Mouse (Mus musculus) thymus, postnatal 10 days (tissue): Measurements from ENCODE around the gene Sv2c.
"Not testable (repeated sequence)": the region's sequence is repeated elsewhere in the genome, so short reads cannot be mapped to it uniquely, and the experiment has no call there.

Source experiments
- DNase-seq, 2 experiments: peaks; one replicate each; pipeline ENCODE4 v3.0.0; 2021; ENCODE audit warnings: low spot score in 2 of 2

The Sv2c gene

DNA sequence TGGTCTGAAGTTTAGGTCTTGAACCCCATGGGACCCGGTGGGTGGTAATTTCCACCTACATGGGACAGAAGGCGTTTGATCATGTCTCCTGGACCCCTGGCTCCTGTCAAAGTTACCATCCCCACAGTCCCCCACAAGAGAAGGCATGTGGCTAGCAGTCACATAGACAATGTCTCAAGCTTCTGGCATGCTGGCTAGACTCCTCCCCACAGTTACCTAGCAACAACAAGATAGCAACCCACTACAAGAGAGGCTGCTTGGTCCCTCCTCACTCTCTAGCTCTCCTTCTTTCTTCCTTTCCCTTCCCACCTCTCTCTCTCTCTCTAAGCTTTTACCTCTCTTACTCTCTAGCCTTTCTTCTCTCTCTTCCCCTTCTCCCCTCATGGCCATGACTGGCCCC is 164.3 kb downstream of the Sv2c start:
- not testable (repeated sequence) for DNase-seq

DNA sequence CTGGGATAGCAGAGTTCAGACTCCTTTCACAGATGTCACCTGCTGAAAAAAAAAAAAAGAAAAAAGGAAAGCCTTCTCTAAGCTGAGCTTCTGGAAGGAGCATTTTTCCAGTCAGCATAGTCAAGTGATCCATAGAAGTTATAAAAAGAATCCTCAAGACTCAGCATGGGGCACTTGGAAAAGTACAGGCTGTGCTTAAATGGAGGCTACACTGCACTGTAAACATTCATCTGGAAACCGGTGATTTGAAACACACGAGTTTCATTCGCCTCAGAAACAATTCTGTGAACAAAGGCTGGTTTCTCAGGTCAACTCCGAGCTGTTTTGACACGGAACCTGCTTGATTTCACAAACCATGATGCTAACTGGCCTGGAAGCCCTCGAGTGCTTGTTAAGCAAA is 165.6 kb downstream of the Sv2c start:
- no peak for DNase-seq

DNA sequence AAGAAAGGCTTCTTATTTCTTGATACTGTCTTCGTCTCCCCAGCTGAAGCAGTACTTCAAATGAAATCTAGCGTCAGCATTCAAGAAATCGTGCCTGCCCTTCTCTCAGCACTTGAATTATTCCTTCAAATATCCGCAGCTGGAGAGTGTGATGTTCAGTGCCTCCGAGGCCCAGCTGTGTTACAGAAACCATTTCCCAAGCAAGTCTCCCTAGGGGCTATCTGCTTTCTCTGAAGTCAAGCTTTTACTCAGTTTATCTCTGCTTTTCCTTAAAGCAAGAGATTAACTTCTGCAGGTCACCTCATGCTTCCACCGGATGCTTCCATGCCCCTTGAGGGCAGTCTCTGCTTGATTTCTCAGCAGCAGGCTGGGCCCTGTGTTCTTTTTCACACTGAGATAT is 166.8 kb downstream of the Sv2c start:
- no peak for DNase-seq

DNA sequence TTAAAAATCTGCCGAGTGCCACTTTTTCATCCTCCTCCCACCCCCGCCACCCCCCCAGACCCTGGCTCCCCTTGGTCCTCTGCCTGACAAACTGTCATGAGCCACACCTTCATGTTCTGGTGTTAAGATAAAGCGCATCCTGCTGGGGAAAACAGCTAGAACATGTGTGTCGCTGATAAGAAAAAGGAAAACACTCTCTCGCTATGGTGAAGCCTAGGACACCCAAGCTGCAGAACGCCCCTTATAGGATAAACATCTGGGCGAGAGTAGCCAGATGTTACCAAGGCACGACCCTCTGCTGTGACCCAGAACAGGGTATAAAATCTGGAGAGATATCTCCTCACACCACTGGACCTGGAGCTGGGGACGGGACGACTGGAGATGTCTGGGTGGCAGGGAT is 167.2 kb downstream of the Sv2c start:
- DNase-seq, result no peak

DNA sequence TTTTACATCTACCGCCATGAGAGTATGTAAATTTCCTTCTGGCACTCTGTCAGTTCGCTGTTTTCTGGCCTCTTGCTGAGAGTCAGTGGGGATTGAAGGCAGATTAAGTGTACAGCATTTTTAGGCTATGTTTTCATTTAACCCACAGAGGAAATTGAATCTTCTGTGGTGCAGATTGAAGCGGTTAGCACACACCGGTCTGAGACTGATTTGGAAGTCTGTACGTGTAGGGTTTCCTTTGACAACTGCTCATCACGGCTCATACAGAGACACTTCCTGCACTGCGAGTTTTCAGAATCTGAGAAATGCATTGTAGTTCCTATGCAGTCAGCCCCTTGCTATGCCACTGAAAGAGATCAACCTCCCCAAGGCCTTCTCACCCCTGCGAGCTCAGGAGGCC is 168.2 kb downstream of the Sv2c start:
- DNase-seq, result peak; percentile 30 to 42

DNA sequence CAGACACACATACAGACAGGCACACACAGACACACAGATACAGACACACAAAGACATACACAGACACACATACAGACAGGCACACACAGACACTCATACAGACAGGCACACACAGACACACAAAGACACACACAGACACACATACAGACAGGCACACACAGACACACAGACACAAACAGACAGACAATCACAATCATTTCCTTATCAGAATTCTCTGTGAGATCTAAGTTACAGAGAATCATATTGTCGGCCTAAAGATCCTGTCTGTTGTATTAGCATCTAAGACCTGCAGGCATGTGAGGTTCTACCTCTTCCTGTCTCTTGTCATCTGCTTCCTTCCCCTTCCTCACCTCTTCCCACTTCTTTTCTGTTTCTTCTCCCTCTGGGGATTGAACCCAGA is 168.7 kb downstream of the Sv2c start:
- DNase-seq, result no peak

DNA sequence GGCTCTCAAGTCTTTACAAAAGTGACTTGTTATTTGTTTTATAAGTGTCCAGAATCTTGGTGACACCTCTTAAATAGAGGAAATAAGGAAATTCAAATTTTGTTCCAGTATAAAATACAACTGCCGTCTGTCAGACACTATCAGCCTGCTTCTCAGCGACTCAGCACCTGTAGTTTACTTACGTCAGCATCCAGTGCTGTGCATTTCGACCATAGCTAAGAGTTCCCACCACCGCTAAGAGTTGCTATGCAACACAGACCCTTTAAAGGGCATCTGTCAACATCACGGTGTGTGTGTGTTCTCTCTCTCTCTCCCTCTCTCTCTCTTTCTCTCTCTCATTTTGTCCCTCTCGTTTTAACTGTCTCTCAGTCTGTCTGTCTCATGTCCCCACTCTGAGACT is 170.5 kb downstream of the Sv2c start:
- no peak for DNase-seq

DNA sequence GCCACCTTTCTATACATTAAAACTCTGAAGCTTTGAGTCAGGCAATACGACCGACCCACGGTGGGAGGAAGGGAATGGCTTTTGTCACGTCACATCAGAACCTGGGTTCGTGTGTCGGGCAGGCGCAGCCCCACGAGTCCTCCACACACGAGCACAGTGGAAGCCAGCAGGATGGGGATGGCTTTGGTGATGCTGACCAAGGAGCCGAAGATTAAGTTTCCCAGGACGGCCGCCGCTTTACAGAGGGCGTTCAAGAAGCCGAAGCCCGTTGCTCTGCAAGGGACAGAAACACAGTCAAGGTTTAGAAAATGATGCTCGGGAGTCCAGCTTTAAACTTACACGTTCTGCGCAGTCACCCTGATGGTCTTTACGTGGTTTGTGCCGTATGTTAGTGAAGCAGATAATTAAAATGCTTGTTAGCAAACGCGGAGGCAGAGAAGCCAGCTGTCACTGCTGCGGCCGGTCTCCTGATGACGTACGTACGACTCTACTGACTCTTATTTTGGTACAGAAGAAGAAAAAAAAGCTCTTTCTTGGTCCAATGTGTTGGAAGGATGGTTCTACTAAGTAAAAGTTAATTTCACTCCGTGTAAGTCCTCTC is 171.1 kb downstream of the Sv2c start:
- peak in 1 of 2 experiments; percentile 20 for DNase-seq

DNA sequence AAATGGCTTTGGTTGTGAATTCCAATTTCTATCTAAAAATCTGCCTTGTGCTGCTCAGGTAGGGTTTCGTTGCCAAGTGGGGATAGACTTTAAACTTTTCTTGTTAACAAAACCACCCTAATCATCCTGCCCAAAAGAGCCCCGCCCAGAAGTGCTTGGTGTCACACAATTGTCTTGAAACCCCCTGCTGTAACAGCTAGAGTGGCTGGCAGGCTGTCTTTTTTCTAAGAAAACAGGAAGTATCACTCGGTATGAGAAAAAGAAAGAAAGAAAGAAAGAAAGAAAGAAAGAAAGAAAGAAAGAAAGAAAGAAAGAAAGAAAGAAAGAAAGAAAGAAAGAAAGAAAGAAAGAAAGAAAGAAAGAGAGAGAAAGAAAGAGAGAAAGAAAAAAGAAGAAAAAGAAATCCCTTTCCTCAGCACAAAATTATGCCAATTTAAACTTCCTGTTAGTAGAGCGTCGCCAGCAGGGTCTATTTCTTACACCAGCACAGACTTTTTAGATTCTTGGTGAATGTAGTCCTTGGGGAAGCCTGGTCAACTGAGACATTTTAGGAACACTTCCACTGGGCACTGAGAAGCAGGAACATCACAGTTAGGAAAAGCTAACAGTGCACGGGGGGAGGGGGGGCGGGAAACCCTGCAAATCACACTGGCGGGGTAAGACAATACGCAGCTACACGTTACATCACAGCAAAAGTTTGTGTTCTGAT is 171.7 kb downstream of the Sv2c start:
- DNase-seq, result peak; percentile 57 to 60

DNA sequence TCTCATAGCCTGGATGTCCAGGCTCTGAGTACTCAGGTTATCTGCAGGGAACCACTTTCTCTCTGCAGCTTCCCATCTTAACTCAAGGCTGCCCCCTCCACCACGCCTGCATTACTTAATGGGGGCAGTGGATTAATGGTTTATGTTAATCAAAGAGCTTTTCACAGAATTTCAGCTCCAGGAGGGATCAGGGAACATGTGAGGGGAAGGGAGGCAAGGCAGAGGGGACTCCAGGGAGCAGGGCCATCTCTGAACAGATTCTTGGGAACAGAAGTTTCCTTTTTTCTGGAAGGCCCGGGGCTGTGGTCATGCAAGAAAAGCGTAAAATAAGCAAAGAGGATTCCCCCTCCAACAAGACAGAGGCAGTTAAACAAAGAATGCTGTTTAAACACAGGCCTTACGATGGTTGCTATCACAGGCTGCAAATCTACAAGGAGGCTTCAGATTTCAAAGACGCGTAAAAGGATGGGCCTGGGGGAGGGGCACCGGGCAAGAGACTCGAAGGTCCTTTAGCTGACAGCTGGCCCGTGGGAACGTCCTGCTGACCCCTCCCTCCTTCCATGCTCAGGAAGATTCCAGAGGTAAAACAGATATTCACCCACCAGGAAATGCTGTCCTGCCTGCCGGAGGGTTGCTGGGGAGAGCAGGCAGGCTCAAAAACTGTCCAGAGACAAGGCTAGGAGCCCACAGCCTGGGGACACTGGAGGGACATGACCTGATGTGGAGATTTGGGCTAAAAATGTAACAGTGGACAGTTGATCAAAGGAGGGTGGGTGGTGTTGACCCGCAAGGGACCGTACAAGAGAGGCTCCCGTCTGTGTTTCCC is 172.5 kb downstream of the Sv2c start:
- DNase-seq, result peak in 1 of 2 experiments; percentile 28

DNA sequence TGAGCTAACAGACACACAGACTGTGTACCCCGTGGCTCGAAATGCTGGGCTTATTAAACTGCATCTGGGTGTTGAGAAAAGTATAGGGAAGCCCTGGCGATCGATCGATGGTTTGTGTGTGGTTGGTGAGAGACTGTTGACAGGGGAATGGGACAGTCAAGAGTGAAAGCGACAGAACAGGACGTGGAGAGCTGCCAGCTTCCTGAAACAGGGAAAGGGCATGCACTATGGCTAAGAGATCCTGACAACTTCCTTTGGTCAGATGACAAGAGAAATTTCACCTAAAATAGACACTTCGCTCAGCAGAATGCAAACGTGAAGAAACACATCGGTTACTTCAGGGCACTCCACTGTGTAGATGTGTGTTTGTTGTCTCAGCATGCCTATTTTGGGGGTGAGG is 175.2 kb downstream of the Sv2c start:
- no peak for DNase-seq

DNA sequence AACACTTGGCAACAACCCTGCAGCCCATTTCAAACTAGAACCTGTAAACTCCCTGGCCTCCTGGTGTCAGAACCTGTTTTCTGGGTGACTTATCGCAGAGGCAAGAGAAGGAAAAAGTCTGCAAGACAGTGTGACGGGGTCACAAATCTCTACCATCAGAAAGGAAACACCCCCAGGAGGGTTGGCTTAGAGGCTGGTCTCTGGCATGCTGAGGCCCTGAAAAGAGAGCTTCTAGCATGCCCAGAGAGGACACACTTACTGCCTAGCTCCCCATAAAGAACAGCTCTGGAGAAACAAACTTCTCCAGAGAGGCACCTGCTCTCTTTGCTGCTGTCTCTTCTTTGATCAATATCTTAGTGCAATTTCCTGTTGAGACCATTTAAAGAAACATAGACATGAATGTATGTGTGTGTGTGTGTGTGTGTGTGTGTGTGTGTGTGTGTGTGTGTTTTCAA is 176.0 kb downstream of the Sv2c start:
- DNase-seq, result peak; percentile 49 to 54

DNA sequence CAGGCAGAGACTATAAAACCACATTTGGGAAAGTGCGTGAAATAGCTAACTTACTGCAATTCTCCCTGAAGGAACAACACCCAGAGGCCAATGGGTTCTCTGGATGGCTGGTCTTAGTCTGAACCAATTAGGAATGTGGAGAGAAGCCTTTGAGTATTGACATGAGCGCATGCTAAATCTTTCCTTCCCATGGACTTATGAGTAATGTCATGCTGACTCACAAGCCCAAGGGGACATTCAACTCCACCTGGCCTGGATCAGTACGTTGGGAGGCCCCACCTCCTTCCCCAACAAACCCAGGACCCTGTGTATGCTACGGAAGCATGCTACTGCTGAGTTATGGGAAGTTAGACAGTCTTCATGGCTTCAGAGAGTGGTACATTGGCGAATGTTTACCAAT is 177.2 kb downstream of the Sv2c start:
- DNase-seq, result no peak

DNA sequence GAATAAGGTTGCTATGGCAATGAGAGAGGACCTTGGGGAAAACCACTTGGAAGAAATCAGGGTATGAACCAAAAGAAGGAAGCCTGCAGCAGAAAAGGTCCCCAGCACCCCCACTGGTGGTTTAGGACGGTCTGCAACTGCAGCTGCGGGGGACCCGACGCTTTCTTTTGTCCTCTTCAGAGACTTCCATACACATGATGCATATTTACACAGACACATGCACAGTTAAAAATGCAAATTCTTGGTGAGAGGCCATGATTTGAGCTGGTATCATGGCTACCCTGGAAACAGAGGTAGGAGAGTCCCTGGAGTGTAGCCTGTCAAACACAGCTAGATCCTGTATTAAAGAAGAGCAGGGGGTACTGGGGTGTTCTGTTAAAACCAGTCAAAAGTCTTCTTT is 178.7 kb downstream of the Sv2c start:
- no peak for DNase-seq

DNA sequence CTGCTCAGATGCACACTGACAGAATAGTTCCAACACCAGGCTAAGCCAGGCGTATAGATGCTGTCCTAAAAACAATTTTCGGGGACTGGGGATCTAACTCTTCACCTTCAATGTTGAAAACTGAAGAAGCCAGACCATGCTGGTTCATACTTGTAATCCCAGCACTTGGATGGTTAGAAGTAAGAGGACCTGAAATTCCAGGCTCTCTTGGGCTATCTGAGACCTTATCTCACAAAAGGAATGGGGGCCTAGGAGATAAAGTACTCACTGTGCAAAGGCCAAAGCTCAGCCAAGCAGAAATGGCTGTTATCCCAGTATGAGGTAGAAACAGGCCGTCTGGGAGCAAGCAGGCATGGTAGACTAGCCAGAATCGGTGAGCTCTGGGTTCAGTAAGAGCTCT is 180.1 kb downstream of the Sv2c start:
- no peak for DNase-seq

DNA sequence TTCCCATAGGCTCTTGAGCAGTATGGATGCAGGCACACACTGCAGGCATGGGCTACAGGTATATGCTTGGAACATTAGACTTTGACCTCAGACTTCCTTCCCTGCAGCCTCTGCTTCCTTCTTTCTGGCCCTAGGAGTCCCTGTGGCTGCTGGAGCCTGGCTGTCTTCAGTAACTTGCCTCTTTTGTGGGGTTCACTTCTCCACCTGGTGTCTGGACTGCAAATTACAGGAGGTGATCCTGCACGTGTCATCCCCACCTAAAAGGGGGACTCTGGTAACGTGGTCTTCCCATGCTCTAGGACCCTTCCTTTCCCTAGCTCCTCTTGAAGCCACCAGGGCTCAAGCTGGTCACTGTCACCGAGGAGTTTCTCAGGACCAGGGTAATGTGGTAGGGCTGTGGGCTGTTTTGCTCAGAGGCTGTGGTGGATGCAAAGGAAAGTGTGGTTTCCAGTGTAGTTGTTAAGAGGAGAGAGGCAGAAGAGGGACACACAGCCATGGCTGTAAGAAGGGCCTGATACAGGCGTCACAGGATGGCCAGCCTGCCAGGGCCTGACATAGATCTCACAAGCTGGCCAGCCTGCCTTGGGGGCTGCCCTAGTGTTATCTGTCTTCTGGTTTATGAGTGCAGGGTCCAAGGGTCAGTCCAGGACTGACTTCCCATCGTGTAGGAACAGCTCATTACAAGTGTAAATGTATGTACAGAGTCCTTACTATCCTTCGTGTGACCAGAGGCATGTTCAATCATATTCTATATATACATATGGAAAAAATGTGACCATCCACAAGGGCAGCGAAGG is 181.1 kb downstream of the Sv2c start:
- DNase-seq, result peak; percentile 53 to 75

DNA sequence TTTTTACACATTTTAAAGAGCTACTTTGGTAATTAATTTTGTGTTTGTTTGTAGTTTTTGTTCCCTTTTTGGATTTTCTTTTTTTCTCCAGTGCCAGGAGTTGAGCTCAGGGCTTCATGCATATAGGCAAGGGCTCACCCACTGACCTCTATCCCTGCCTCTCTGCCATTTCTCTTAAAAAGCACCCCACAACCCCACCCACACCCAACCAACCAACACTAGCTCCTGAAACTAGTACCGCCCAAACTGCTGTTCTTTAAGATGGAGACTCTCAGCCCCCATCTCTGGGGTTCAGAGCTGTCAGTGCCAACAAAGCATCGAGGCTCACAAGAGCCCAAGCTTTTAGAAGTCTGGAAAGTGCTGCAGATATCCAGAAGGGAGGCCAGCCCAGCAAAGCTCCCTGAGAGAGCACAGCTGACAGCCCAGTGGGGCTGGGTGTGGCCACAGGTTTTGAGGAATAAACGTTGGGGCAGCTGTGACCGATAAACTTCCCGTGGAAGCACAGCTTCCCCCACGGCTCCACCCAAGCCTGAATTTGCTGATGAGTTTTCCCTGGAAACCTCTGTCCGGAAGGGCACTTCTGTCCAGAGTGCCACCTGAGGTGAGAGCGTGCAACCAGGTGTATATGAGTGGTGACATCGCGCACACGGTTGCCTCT is 181.8 kb downstream of the Sv2c start:
- DNase-seq, result no peak

DNA sequence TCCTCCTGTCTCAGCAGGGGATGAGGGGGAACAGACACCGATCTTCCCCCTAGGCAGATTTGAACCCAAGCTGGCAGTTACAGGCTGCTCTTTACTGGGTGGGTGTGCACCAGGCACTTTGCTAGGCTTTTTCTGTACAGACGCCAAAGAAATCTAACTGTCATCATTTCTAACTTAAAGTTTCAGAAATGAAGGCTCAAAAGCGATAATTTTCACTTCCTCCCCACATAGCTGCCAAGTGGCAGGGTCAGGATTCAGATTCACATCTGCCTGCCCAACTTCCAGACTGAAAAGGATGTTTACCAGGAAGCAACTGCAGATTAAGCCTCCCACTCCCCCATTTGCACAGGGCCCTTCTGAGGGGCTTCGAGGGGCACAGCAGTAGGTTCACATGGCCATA is 183.0 kb downstream of the Sv2c start:
- DNase-seq, result no peak

DNA sequence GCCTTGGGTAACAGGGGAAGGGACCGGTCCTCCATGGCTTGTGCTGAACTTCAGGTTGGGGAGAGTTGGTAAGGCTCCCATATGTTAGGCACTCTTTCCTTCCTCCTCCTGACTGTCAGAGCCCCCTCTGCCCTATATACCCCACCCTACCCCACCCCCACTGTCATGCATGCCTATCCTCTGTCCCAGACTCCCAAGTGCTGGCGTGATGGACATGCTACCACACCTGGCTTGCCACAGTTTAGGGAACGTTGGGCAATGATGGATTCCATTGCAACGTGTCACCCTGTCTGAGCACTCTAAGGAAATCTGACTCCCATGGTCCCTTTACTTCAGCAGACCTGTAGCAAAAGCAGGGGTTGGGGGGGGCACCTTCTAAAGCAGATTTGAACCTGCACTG is 183.6 kb downstream of the Sv2c start:
- no peak for DNase-seq

DNA sequence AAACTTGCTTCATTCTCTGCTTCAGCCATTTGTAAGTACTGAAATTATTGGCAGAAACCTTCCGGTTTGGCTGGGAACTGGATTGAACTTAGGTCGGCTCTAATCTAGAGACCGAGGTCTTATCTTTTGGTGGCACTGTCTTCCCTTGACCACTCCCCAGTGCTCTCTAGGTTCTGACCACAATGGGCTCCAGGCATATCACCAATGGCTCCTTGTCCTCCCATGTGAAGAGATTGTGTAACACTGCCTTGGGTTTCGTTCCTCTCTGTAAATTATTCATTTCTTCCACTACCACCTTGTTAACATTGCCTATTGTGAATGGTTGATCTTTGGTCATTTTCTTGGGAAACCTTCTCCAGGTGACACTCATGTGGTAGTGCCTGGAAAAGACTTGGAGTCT is 184.0 kb downstream of the Sv2c start:
- no peak for DNase-seq

DNA sequence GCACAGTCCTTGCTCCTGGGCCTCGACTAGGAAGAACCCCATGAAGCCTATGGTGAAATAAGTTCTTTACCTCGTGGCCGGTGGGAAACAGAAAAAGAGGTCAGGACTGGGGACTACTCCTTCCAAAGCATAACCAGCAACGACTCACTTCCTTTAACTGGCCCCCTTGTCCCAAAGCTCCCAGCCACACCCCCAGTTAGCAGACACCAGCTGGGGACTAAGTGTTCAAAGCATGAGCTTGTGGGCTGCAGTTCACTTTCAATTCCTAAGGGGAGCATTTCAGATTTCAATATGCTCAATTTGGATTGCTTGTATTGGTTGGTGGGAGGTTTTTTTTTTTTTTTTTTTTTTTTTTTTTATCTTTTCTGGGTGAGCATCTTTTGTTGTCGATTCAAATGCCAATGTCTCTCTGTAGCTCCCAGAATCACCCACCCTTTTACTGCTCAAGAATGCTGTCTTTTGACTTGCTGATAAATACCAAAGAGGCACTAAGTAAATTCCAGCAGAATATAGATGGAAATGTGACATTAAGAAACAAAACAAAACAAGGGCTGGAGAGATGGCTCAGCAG is 186.4 kb downstream of the Sv2c start:
- no peak for DNase-seq
